Mouse (Mus musculus): ENCODE data around the gene Cog2. TPM values are rescaled to one million over a fixed set of nuclear protein-coding genes. Genes with fewer than 3 reads are reported as not detected.

The Cog2 gene
- polyA plus RNA-seq, 1 experiment from 2014 or later: 26.2 TPM

DNA sequence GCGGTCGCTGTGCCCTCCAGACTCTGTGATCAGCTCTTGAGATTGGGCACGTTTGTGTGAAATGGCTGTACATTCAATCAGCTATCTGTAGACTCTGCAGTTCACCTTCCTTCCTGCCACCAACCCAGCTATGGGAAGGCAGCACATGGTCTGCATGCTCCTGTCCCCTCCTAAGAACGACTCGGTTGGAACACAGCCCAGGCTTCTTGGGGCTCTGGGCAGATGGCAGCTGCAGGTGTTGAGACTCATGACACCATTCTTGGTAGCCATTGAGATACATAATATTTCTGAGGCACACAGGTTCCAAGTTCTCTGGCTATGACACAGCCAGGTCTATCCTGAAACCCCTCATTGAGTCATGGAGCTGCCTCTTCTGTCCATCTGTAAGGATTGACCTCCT, 22.7 kb downstream of the Cog2 start:
- Histone ChIP-seq H3K4me3 (replicated peaks; ENCODE audit: low read depth, low read length) (no peak overlapping the region), H3K36me3 (ENCODE audit: insufficient read depth, low read length) (peaks cover 81% of the 10 kb centered on the region), H3K4me2 (ENCODE audit: low read length) (no peak overlapping the region), H3K4me1 (replicated peaks; ENCODE audit: insufficient read depth, low read length) (no peaks in the 10 kb centered on the region), H3K27me3 (ENCODE audit: insufficient read depth, low read length) (no peaks in the 10 kb centered on the region), H3K9me3 (replicated peaks; ENCODE audit: low read length) (no peaks in the 10 kb centered on the region), H3K27ac (no peak overlapping the region), H3K9ac (ENCODE audit: low read depth, low read length) (no peak overlapping the region)
- ATAC-seq (replicated peaks; ENCODE audit: low FRiP score, low read depth): no peak
- 93% methylated on average over 5 of the region's 5 CpGs for WGBS
- no peak for TF ChIP-seq CTCF (IDR thresholded peaks at IDR 0.05; ENCODE audit: low read depth)
- no peak for DNase-seq (ENCODE audit: low spot score)

DNA sequence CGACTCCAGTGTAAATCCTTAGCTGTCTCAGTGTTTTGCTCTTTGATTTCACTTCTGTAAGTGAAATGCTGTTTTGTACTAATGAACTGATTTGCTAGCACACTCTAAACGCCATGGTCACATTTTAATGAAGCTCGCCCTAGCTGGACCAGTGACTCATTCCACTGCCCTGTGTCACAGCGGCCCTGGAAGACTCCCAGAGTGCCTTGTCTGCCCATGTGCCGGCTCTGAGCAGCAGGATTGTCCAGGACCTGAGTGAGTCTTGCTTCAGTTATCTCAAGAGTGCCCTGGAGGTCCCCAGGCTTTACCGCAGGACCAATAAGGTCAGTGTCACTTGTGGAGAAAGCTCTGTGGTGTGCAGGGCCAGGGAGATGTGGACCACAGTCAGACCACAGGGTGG, 25.8 kb downstream of the Cog2 start:
- H3K27ac ChIP-seq: no peak overlapping the region
- H3K36me3 ChIP-seq (ENCODE audit: insufficient read depth, low read length): peaks cover 77% of the 10 kb centered on the region
- no peak for TF ChIP-seq CTCF (IDR thresholded peaks at IDR 0.05; ENCODE audit: low read depth)
- no peaks in the 10 kb centered on the region for H3K9me3 ChIP-seq (replicated peaks; ENCODE audit: low read length)
- H3K4me2 ChIP-seq (ENCODE audit: low read length): no peak overlapping the region
- no peaks in the 10 kb centered on the region for H3K27me3 ChIP-seq (ENCODE audit: insufficient read depth, low read length)
- DNase-seq (ENCODE audit: low spot score) (no peak), ATAC-seq (replicated peaks; ENCODE audit: low FRiP score, low read depth) (no peak)
- H3K4me1 ChIP-seq (replicated peaks; ENCODE audit: insufficient read depth, low read length): no peaks in the 10 kb centered on the region
- H3K4me3 ChIP-seq (replicated peaks; ENCODE audit: low read depth, low read length): no peak overlapping the region
- WGBS: 93% methylated on average over 6 of the region's 6 CpGs
- H3K9ac ChIP-seq (ENCODE audit: low read depth, low read length): no peak overlapping the region

DNA sequence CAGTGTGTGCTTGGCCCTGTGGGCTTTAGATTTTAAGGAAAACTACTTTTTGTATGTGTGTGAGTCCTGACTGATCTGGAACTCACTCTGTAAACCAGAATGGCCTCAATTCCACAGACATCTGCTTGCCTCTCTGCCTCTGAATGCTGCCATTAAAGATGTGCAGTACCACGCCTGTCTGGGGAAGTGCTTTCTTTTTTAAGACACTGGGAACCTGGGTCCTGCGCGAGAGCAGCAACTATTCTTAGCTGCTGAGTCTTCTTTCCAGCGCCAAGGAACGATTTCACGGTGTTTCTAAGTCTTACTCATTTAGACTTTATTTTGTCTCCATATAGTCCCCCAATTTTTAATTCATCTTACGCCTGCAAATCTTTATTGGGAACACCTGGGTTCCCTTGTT, 26.2 kb downstream of the Cog2 start:
- TF ChIP-seq CTCF (IDR thresholded peaks at IDR 0.05; ENCODE audit: low read depth): no peak
- WGBS: 94% methylated on average over 7 of the region's 7 CpGs
- no peak for ATAC-seq (replicated peaks; ENCODE audit: low FRiP score, low read depth)
- Histone ChIP-seq H3K27me3 (ENCODE audit: insufficient read depth, low read length) (no peaks in the 10 kb centered on the region), H3K4me2 (ENCODE audit: low read length) (no peak overlapping the region), H3K4me1 (replicated peaks; ENCODE audit: insufficient read depth, low read length) (no peaks in the 10 kb centered on the region), H3K4me3 (replicated peaks; ENCODE audit: low read depth, low read length) (no peak overlapping the region), H3K9ac (ENCODE audit: low read depth, low read length) (no peak overlapping the region), H3K27ac (no peak overlapping the region), H3K36me3 (ENCODE audit: insufficient read depth, low read length) (peaks cover 77% of the 10 kb centered on the region), H3K9me3 (replicated peaks; ENCODE audit: low read length) (no peaks in the 10 kb centered on the region)
- no peak for DNase-seq (ENCODE audit: low spot score)

DNA sequence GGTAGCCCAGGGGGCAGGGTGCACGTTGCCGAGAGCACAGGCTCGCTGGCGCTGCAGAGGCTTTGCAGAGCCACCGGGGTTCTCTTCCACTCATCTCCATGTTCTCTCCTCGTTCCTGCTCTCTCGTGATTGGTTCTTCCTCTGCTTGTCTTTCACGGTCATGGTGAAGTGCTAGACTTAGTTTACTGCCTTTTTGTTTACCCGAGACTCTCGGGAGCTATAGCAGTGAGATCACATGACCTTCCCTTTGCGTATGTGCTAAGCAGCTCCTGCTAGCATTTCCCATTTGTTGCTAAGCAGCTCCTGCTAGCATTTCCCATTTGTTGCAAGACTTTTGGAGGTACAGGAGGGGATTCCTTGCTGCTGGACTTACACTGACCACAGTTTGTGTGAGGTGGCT, 26.7 kb downstream of the Cog2 start:
- no peak for TF ChIP-seq CTCF (IDR thresholded peaks at IDR 0.05; ENCODE audit: low read depth)
- no peak overlapping the region for H3K27ac ChIP-seq
- peaks cover 75% of the 10 kb centered on the region for H3K36me3 ChIP-seq (ENCODE audit: insufficient read depth, low read length)
- H3K4me3 ChIP-seq (replicated peaks; ENCODE audit: low read depth, low read length): no peak overlapping the region
- WGBS: 50% methylated on average over 11 of the region's 11 CpGs
- H3K4me2 ChIP-seq (ENCODE audit: low read length): no peak overlapping the region
- no peak overlapping the region for H3K9ac ChIP-seq (ENCODE audit: low read depth, low read length)
- H3K27me3 ChIP-seq (ENCODE audit: insufficient read depth, low read length): no peaks in the 10 kb centered on the region
- H3K4me1 ChIP-seq (replicated peaks; ENCODE audit: insufficient read depth, low read length): no peaks in the 10 kb centered on the region
- H3K9me3 ChIP-seq (replicated peaks; ENCODE audit: low read length): no peaks in the 10 kb centered on the region
- ATAC-seq (replicated peaks; ENCODE audit: low FRiP score, low read depth): no peak
- no peak for DNase-seq (ENCODE audit: low spot score)

DNA sequence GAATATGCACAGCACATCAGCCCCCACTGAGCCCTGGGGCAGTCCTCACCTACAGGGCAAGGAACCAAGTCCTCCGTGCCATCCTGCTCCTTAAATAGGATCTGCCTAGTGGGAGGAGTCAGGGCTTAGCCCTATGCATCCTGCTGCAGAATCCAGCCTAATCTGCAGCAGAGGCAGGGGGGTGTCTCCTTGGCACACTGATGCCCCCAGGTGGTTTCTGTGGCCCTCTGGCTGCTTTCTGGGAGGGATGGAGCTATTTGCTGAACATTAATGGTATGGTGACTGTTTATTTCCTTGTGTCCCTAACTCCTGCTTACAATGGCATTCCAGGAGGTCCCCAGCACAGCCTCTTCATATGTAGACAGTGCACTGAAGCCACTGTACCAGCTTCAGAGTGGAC, 27.6 kb downstream of the Cog2 start:
- Histone ChIP-seq H3K4me2 (ENCODE audit: low read length) (no peak overlapping the region), H3K4me3 (replicated peaks; ENCODE audit: low read depth, low read length) (no peak overlapping the region), H3K36me3 (ENCODE audit: insufficient read depth, low read length) (peaks cover 72% of the 10 kb centered on the region), H3K27me3 (ENCODE audit: insufficient read depth, low read length) (no peaks in the 10 kb centered on the region), H3K27ac (no peak overlapping the region), H3K9ac (ENCODE audit: low read depth, low read length) (no peak overlapping the region), H3K4me1 (replicated peaks; ENCODE audit: insufficient read depth, low read length) (no peaks in the 10 kb centered on the region), H3K9me3 (replicated peaks; ENCODE audit: low read length) (no peaks in the 10 kb centered on the region)
- 68% methylated on average over 1 of the region's 1 CpGs for WGBS
- no peak for DNase-seq (ENCODE audit: low spot score)
- TF ChIP-seq CTCF (IDR thresholded peaks at IDR 0.05; ENCODE audit: low read depth): no peak
- ATAC-seq (replicated peaks; ENCODE audit: low FRiP score, low read depth): no peak

DNA sequence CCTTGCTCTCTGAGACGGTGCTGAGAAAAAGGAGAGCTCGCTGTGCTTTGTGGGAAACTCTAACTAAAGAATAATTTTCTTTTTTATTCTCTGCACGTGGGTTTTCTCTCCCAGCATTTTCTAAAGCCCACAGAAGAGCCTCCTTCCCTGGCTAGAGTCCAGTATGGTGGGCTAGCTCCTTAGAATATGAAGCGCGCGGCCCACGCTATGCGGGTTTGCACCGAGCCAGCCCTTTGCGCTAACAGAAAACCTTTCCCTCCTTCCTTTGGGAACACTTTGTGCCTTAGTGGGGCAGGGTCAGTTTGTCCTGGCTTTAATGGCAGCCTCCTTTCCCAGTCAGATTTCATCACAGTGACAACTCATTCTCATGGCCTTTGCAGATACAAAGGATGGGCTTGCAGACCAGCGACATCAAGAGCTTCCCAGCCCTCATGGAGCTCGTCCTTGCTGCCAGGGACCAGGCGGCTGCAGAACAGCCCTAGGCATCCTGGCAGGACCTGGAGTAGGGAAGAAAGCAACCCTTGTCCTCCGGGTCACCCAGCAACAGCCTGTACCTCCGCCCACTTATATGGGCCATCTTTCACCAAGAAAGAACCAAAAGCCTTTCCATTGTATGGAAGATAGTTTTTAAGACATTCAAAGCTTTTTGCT, 30.6 kb downstream of the Cog2 start:
- no peak for TF ChIP-seq CTCF (IDR thresholded peaks at IDR 0.05; ENCODE audit: low read depth)
- Histone ChIP-seq H3K36me3 (ENCODE audit: insufficient read depth, low read length) (peaks cover 47% of the 10 kb centered on the region), H3K9ac (ENCODE audit: low read depth, low read length) (no peak overlapping the region), H3K27ac (no peak overlapping the region), H3K9me3 (replicated peaks; ENCODE audit: low read length) (no peaks in the 10 kb centered on the region), H3K4me3 (replicated peaks; ENCODE audit: low read depth, low read length) (no peak overlapping the region), H3K27me3 (ENCODE audit: insufficient read depth, low read length) (no peaks in the 10 kb centered on the region), H3K4me1 (replicated peaks; ENCODE audit: insufficient read depth, low read length) (no peaks in the 10 kb centered on the region), H3K4me2 (ENCODE audit: low read length) (no peak overlapping the region)
- ATAC-seq (replicated peaks; ENCODE audit: low FRiP score, low read depth) (no peak), DNase-seq (ENCODE audit: low spot score) (no peak)
- 94% methylated on average over 15 of the region's 15 CpGs for WGBS

Data from kidney, postnatal 0 days (tissue).